In the genomic region with DNA sequence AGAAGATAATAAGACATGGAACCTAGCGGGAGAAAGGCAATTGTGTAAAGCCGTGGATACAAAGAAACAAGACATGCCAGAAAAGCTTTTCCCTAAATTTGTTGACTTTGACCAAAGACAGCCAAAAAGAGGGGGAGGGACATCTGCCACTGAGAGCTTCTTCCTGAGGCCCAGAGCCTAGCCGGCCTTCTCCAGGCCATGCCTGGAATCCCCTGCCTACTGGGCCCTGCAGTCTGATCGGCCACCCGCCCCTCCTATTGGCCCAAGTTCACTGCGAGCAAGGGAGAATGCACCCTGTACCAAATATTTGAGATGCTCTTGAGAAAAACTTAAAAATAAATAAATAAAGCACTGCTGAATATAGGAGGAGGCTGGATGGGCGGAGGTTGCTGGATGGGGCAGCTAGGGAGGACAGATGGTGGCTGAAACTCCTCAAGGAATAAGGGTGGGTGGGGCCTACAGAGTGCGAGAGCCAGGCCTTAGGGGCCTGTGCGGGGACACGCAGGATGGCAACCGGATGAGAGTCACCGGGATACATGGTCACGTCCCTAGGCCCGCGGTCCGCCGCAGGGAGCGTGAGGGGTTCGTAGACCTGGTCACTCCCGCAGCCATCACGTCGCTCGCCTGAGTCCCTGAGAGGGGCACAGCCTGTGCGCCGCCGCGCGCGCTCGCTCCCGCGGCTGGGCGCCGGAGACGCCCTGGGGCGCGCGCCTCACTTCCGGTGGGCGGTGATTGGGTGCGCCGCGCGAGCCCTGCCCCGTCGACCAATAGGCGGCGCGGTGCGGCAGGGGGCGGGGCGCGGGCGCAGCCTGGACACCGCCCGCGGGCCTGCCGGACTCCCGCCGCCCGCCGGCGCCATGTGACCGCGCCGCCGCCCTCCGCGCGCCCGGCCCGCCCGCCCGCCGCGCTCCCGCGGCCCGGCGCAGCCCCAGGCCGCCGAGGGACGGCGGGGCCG, we compare ENCODE assay signal across 8 mouse cellular contexts. TPM values are rescaled to one million over a fixed set of nuclear protein-coding genes. Genes with fewer than 3 reads are reported as not detected.
DNase-seq lines count a peak whose midpoint lies in the region; ATAC-seq and TF ChIP-seq lines count a peak whose summit lies in the region.

A gene (plus strand): TSS at position 905 of the 955 bp plus-strand sequence.

- no peak for TF ChIP-seq CTCF in cerebellum, adult 2 months (IDR thresholded peaks at IDR 0.05; ENCODE audit: borderline replicate concordance, insufficient read depth, low read depth, low read length)

- H3K4me1 ChIP-seq in cerebellum, adult 2 months (ENCODE audit: control insufficient read depth, insufficient read depth, low read length): peaks cover 20% of the 10 kb centered on the region

- peak within 1 kb of the TSS; percentile 94 for H3K4me3 ChIP-seq in cerebellum, adult 2 months (replicated peaks; ENCODE audit: insufficient read depth, low read depth, low read length)

- peak; percentile 48 to 63 for ATAC-seq in hematopoietic stem cell, adult 5-6 weeks (replicated peaks in 1 of 2; ENCODE audit: insufficient read depth in 1 of 2, low FRiP score in 2 of 2, low TSS enrichment in 1 of 2, low read depth in 1 of 2, poor library complexity in 2 of 2, severe bottlenecking in 2 of 2)

- DNase-seq in MEL-GATA-1-ER (ENCODE audit: extremely low read depth, low read depth): peak; percentile 88
- peak; percentile 95 for DNase-seq in cerebellum, adult 2 months
- DNase-seq in forelimb bud, embryonic 11.5 days (ENCODE audit: low read depth, low spot score): peak; percentile 89
- peak; percentile 87 to 95 for DNase-seq in layer of hippocampus, postnatal 10 days (ENCODE audit: low spot score in 2 of 2)
- DNase-seq in lung, postnatal 10 days: peak; percentile 95
- peak; percentile 96 for DNase-seq in ovary, postnatal 36 days (ENCODE audit: low spot score)
- peak; percentile 94 for DNase-seq in thymus, postnatal 25 days

- 6% methylated on average over 85 of the region's 85 CpGs for WGBS in cerebellum, adult 2 months

- H3K27me3 ChIP-seq in cerebellum, adult 2 months (ENCODE audit: control insufficient read depth, insufficient read depth, low read length): no peaks in the 10 kb centered on the region

- TF ChIP-seq POLR2A in cerebellum, adult 2 months (IDR thresholded peaks at IDR 0.05; ENCODE audit: borderline replicate concordance, insufficient read depth, low read length): peak; percentile 97

- H3K27ac ChIP-seq in cerebellum, adult 2 months (ENCODE audit: insufficient read depth, low read length): peak within 1 kb of the TSS; percentile 96

RNA-seq across cellular contexts. Expression of the gene that starts here (rescaled TPM):
- polyA plus RNA-seq in cerebellum, adult 2 months (2012; rRNA removed): 136 and 151 TPM in 2 replicates
- 12.9 and 14.5 TPM in 2 replicates for total RNA-seq in hematopoietic stem cell, adult 5-6 weeks (2017)
- 100 to 1,000 TPM; 129 to 132 TPM for total RNA-seq in layer of hippocampus, postnatal 10 days (2021)

Comparison
In these comparisons a context has a peak if more than half of its experiments do, and no peak if none do; other contexts are left out.
1. Peak in every context shown above with its lines: DNase-seq, ATAC-seq, H3K4me3 ChIP-seq and H3K27ac ChIP-seq.